ENCODE assay signal across 12 mouse cellular contexts in genomic region chr2:70990196-70990595, GRCm38 (mm10).
DNase-seq lines count a peak whose midpoint lies in the region; ATAC-seq and TF ChIP-seq lines count a peak whose summit lies in the region.
"Had no signal": no experiment of that assay in that cellular context is flagged by ENCODE, and none has a peak within 500 bp of the region (broad histone marks: within the 10 kb centered on the region; RNA-seq: fewer than 3 reads in every experiment).

No protein-coding gene starts in this region.

- H3K36me3 ChIP-seq in heart, embryonic 13.5 days: peaks cover 3% of the 10 kb centered on the region; the same call in 1 of the 2 replicates
- no peaks in the 10 kb centered on the region for H3K36me3 ChIP-seq in macrophage (ENCODE audit: inconsistent target)
- H3K36me3 ChIP-seq: embryonic facial prominence, embryonic 12.5 days had no signal

- TF ChIP-seq CTCF in cerebellum, adult 2 months (IDR thresholded peaks at IDR 0.05; ENCODE audit: borderline replicate concordance, insufficient read depth, low read depth, low read length): no peak

- DNase-seq in kidney, postnatal 36 days: peak; percentile 7 to 12
- DNase-seq in kidney, adult 18-20 months: no peak
- peak; percentile 9 for DNase-seq in fibroblast of lung, adult 2 months (ENCODE audit: low read depth)
- DNase-seq in cerebellum, adult 2 months: no peak
- DNase-seq in urinary bladder, adult 2 months (ENCODE audit: low spot score): no peak
- DNase-seq in ovary, postnatal 14 days (ENCODE audit: low spot score): no peak
- DNase-seq: layer of hippocampus, adult 9-11 months; right cerebral cortex, postnatal 25 days; thymus, postnatal 14 days had no signal

- peak overlapping the region; percentile 92 for H3K27ac ChIP-seq in heart, embryonic 13.5 days (replicated peaks)
- H3K27ac ChIP-seq in macrophage: peak overlapping the region; percentile 84
- H3K27ac ChIP-seq in cerebellum, adult 2 months (ENCODE audit: insufficient read depth, low read length): no peak overlapping the region
- H3K27ac ChIP-seq: embryonic facial prominence, embryonic 12.5 days had no signal

- ATAC-seq in heart, embryonic 13.5 days (ENCODE audit: extremely low read depth, insufficient number of reproducible peaks, low FRiP score, low TSS enrichment): no peak; the same call in 1 of the 2 replicates

- peaks cover 44% of the 10 kb centered on the region for H3K4me1 ChIP-seq in heart, embryonic 13.5 days
- H3K4me1 ChIP-seq in cerebellum, adult 2 months (ENCODE audit: control insufficient read depth, insufficient read depth, low read length): peaks cover 4% of the 10 kb centered on the region; the same call in 1 of the 2 replicates
- H3K4me1 ChIP-seq: embryonic facial prominence, embryonic 12.5 days had no signal

- peak overlapping the region; percentile 66 for H3K4me2 ChIP-seq in heart, embryonic 13.5 days
- H3K4me2 ChIP-seq: embryonic facial prominence, embryonic 12.5 days had no signal

- no peaks in the 10 kb centered on the region for H3K79me2 ChIP-seq in macrophage (ENCODE audit: inconsistent target)

- 21% methylated on average over 4 of the region's 4 CpGs for WGBS in heart, embryonic 13.5 days
- 28% methylated on average over 4 of the region's 4 CpGs for WGBS in macrophage (ENCODE audit: missing documents)
- 79% methylated on average over 4 of the region's 4 CpGs for WGBS in cerebellum, adult 2 months

- H3K9ac ChIP-seq in heart, embryonic 13.5 days: 0 out of 2 replicates have a peak overlapping the region, but pooled peaks have one; percentile 33
- H3K9ac ChIP-seq: embryonic facial prominence, embryonic 12.5 days had no signal

- no peaks in the 10 kb centered on the region for H3K9me3 ChIP-seq in heart, embryonic 13.5 days
- H3K9me3 ChIP-seq: embryonic facial prominence, embryonic 12.5 days had no signal

- H3K27me3 ChIP-seq in heart, embryonic 13.5 days (replicated peaks): no peaks in the 10 kb centered on the region
- no peaks in the 10 kb centered on the region for H3K27me3 ChIP-seq in cerebellum, adult 2 months (ENCODE audit: control insufficient read depth, insufficient read depth, low read length)
- H3K27me3 ChIP-seq: embryonic facial prominence, embryonic 12.5 days had no signal

- no peak for TF ChIP-seq POLR2A in cerebellum, adult 2 months (IDR thresholded peaks at IDR 0.05; ENCODE audit: borderline replicate concordance, insufficient read depth, low read length)

- H3K4me3 ChIP-seq in heart, embryonic 13.5 days: no peak overlapping the region
- no peak overlapping the region for H3K4me3 ChIP-seq in macrophage (ENCODE audit: inconsistent target)
- H3K4me3 ChIP-seq in cerebellum, adult 2 months (replicated peaks; ENCODE audit: insufficient read depth, low read depth, low read length): no peak overlapping the region
- H3K4me3 ChIP-seq: embryonic facial prominence, embryonic 12.5 days had no signal

Comparison
In these comparisons a context has a peak if more than half of its experiments do, and no peak if none do; other contexts are left out.
1. DNase-seq: peak in kidney, postnatal 36 days (2 of 2) and fibroblast of lung, adult 2 months (single experiment); none in kidney, adult 18-20 months (single experiment), cerebellum, adult 2 months (0 of 2), urinary bladder, adult 2 months (single experiment) and ovary, postnatal 14 days (single experiment).